Mouse (Mus musculus): ENCODE results near the gene Saxo1.

The Saxo1 gene

GRCm38 (mm10) chr4:86483013-86483615, 75.0 kb downstream of the Saxo1 start:
- ChIA-PET POLR2A (no interaction called here), CTCF (interaction anchor here in 1 of 4 experiments (0.6 kb wide), 1 partner anchor 464 kb away, joined by 3 read pairs; no protein-coding TSS in a partner anchor)

DNA sequence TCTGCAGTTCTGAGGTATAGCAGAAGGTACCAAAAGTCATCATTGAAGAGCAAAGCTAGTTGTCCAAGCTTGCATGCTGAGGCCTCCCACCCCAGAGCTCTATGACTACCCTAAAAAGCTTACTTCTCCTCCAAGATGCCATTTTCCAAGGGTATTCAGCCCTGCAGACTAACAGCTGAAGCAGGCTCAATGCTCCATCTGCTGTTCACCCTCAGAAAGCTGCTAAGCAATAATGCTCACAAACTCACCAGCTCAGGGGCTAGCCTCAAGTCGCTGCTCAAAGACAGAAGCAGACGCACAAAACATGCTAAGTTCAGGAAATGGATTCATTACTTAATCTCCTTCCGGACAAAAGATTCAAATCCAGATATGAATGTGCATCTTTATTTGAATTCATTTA, 77.2 kb downstream of the Saxo1 start:
- ChIA-PET POLR2A (no interaction called here), CTCF (interaction anchor here in 1 of 4 experiments (0.5 kb wide), 1 partner anchor 1315 kb away, joined by 3 read pairs; no protein-coding TSS in a partner anchor)

DNA sequence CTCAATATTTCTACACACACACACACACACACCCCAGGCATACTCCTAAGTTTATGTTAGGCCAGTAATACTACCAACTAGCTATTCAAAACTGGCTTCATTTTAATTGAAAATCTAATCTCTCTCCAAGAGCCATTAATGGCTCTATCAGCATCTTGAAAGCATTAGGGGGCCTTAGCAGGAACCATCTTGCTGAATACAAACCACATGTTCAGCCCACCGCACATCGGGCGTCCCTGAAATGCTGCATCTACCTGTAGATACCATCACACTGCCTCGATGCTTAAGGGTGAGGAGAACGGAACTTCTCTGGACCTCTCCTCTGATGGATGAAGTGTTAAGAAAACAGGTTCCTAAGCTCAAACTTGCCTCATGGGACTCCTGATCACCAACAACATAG, 93.3 kb downstream of the Saxo1 start:
- ChIA-PET CTCF (no interaction called here), POLR2A (no interaction called here)

- POLR2A ChIA-PET = no interaction called here
- CTCF ChIA-PET = no interaction called here
Observed at GRCm38 (mm10) chr4:86450468-86450867, 107.7 kb downstream of the Saxo1 start.

DNA sequence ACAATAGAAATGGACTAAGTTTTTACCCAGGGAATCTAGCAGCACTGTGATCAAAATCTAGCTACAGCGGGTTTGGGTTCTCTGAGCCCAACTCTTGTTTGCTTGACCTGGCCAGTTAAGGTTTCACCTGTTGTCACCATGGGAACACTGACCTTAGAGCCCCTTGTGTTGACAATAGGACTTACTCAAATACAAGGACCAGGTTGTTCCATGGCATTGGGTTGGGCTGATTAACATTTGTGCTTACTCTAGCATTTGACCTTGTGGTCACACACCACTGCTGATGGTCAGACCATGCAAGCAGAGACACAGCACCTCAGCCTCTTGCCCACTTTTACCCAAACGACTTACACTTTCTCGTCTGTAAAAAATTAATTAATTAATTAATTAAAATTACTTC, 121.8 kb downstream of the Saxo1 start:
- ChIA-PET POLR2A (no interaction called here), CTCF (no interaction called here)

GRCm38 (mm10) chr4:86435631-86436030, 122.5 kb downstream of the Saxo1 start:
- ChIA-PET POLR2A (no interaction called here), CTCF (no interaction called here)

DNA sequence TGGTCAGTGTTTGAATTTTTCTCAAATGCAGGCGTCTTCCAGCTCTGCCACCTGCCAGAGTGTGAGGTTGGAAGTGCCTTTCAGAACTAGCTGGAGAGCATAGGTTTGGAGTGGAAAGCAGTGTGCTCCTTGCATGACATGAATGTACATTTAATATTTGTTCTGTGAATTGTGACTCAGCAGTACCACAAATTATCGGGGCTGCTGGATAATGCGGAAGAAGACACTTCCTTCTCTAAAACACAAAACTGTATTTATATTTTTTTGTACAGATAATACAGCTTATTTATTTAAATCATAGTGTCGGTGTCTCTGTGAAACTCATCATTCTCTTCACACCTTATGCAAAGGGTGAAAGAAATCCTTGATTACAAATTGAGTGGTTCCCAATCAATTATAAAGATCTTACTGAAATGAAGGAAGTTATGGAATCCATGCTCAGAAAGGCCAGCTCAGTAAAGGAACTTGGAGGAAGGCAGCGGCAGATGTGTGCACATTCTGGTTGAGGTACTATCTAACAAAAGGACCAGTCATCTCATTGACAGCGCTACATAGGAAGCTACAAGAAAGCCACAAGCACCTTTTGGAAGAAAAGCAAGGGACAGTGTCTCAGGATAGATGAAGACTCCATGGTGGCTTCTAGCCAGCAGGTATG, 129.9 kb downstream of the Saxo1 start:
- POLR2A ChIA-PET = no interaction called here
- CTCF ChIA-PET = interaction anchor here in 1 of 4 experiments (0.5 kb wide), 1 partner anchor 198 kb away, joined by 3 read pairs; no protein-coding TSS in a partner anchor

- POLR2A ChIA-PET = interaction anchor here in 2 of 4 experiments (0.6 to 1.3 kb wide), 2 partner anchors 11 to 712 kb away, joined by 4 read pairs; no protein-coding TSS in a partner anchor
- CTCF ChIA-PET = interaction anchor here in 2 of 4 experiments (0.5 to 1.3 kb wide), 2 partner anchors 118 to 136 kb away, joined by 3 to 4 read pairs; no protein-coding TSS in a partner anchor
Observed at GRCm38 (mm10) chr4:86427312-86427711, 130.8 kb downstream of the Saxo1 start.

GRCm38 (mm10) chr4:86426549-86426948, 131.6 kb downstream of the Saxo1 start:
- ChIA-PET CTCF (interaction anchor here in 2 of 4 experiments (0.5 to 1.3 kb wide), 3 partner anchors 119 to 1328 kb away, joined by 3 to 4 read pairs (median 4); no protein-coding TSS in a partner anchor), POLR2A (interaction anchor here in 3 of 4 experiments (0.6 to 1.3 kb wide), 4 partner anchors 11 to 711 kb away, joined by 3 to 4 read pairs (median 4); partner anchors contain the start of gene Saxo1 (in 1 of the 3))

DNA sequence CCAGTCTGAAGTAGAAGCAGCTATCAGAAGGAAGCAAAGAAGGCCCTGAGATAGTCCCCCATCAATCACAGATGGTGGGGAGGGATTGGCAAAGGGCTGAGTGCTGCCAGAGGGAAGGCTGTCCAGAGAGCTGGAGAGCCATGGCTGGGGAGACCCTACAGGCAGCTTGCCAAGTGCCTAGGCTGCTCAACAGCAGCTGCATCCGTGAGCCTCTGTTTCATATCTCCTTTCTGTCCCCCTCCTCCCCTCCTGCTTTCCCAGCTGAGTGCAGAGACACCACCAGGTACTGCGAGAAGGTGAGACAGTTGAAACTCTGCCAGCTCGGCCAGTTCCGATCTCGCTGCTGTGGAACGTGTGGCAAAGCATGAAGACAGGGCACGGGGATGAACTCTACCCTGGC, 132.5 kb downstream of the Saxo1 start:
- POLR2A ChIA-PET = interaction anchor here in 2 of 4 experiments (0.5 to 0.7 kb wide), 3 partner anchors 129 to 1594 kb away, joined by 3 to 4 read pairs (median 3); no protein-coding TSS in a partner anchor
- CTCF ChIA-PET = no interaction called here

DNA sequence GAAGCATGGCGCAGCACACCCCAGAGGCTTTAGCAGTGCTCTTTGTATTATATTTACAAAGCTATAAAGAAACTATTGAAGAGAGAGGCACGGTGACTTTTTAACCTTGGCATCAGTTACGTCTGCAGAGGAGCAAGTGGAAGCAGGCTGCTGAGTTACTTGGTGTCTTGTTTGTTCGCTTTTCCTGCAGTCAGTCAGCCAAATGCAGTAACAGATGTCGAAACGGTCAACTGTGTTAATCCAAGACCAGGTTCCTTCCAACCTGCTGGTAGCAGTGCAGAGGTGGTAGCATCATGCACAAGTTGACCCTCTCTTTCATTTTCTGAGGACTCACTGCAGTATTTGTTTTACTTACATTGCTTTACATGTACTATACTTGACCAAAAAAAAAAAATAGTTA, 135.5 kb downstream of the Saxo1 start:
- ChIA-PET CTCF (interaction anchor here in 1 of 4 experiments (0.6 kb wide), 1 partner anchor 362 kb away, joined by 3 read pairs; no protein-coding TSS in a partner anchor), POLR2A (no interaction called here)

- CTCF ChIA-PET = no interaction called here
- POLR2A ChIA-PET = interaction anchor here in 1 of 4 experiments (1.2 kb wide), 1 partner anchor 10 kb away, joined by 4 read pairs; no protein-coding TSS in a partner anchor
Observed at GRCm38 (mm10) chr4:86416401-86417025, 141.6 kb downstream of the Saxo1 start.

DNA sequence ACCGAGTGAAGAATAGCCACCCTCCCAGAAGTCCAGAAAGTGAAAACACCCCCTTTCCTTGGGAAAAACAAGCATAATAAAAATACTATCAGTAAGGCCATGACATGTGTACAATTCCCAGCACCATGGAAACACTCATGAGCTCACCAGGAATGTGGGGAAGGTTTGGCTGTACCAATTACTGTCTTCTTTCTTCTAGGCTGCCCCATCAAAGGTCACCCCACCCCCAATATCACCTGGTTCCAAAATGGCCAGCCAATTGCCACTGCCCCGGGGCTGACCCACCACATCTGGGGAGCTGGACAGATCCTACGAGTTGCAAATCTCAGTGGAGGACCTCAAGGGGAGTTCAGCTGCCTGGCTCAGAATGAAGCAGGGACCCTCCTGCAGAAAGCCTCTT, 144.7 kb downstream of the Saxo1 start:
- POLR2A ChIA-PET = no interaction called here
- CTCF ChIA-PET = no interaction called here

GRCm38 (mm10) chr4:86410946-86411345, 147.2 kb downstream of the Saxo1 start:
- CTCF ChIA-PET = no interaction called here
- POLR2A ChIA-PET = no interaction called here

- POLR2A ChIA-PET = interaction anchor here in 2 of 4 experiments (0.6 to 1.7 kb wide), 6 partner anchors 9 to 541 kb away, joined by 3 to 5 read pairs (median 4); no protein-coding TSS in a partner anchor
- CTCF ChIA-PET = interaction anchor here in 2 of 4 experiments (0.6 to 1.4 kb wide), 3 partner anchors 137 to 361 kb away, joined by 3 to 4 read pairs (median 3); no protein-coding TSS in a partner anchor
Observed at GRCm38 (mm10) chr4:86408421-86408820, 149.7 kb downstream of the Saxo1 start.

GRCm38 (mm10) chr4:86407200-86407527, 151.0 kb downstream of the Saxo1 start:
- ChIA-PET CTCF (no interaction called here), POLR2A (interaction anchor here in 1 of 4 experiments (1.7 kb wide), 1 partner anchor 11 kb away, joined by 5 read pairs; no protein-coding TSS in a partner anchor)

GRCm38 (mm10) chr4:86406501-86407199, 151.5 kb downstream of the Saxo1 start:
- CTCF ChIA-PET = no interaction called here
- POLR2A ChIA-PET = interaction anchor here in 1 of 4 experiments (1.7 kb wide), 1 partner anchor 11 kb away, joined by 5 read pairs; no protein-coding TSS in a partner anchor

DNA sequence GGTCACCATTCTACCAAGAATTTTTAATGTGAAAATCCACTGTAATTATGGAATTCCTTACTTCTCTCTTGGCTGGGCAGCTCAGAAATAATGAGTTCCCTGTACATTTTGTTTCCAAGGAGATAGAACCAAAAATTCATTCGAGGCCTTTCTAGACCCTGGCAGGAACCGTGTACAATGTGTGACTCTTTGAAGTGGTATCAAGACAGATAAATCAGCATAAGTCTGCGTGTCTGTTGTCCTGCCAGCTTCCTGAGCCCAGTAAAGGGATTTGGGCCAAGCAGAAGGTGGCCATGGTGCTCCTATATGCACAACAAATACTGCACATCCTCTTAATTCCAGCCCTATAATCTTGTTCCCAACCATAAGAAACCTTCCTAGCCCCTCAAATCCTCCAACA, 157.0 kb downstream of the Saxo1 start:
- CTCF ChIA-PET = no interaction called here
- POLR2A ChIA-PET = no interaction called here

DNA sequence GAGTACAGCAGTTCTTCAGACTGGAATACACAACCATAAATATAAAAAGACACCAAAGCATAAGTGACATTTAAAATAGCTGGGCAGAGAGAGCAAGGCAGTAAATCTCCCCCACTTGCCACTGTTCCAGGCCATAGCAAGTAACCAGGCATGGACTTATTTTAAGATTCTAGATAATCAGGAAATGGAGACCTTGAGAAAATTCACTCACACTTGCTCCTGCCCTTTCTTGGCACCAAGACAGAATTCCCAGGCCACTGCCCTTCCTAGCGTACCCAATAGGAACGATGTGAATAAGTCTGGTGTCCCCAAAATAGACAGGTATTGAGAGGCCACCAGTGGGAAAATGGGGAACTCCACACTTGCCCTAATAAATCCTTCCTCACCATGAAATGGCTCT, 160.7 kb downstream of the Saxo1 start:
- CTCF ChIA-PET = no interaction called here
- POLR2A ChIA-PET = interaction anchor here in 1 of 4 experiments (0.5 to 0.6 kb wide), 2 partner anchors 1078 to 1634 kb away, joined by 3 read pairs; no protein-coding TSS in a partner anchor

All from embryonic stem cell, embryonic (primary cell).